Mouse (Mus musculus): ENCODE results near the gene Egfem1. TPM values are rescaled to one million over a fixed set of nuclear protein-coding genes. Genes with fewer than 3 reads are reported as not detected.

Gene Egfem1
- polyA plus RNA-seq, 1 experiment from 2014 or later = 0.45 TPM

DNA sequence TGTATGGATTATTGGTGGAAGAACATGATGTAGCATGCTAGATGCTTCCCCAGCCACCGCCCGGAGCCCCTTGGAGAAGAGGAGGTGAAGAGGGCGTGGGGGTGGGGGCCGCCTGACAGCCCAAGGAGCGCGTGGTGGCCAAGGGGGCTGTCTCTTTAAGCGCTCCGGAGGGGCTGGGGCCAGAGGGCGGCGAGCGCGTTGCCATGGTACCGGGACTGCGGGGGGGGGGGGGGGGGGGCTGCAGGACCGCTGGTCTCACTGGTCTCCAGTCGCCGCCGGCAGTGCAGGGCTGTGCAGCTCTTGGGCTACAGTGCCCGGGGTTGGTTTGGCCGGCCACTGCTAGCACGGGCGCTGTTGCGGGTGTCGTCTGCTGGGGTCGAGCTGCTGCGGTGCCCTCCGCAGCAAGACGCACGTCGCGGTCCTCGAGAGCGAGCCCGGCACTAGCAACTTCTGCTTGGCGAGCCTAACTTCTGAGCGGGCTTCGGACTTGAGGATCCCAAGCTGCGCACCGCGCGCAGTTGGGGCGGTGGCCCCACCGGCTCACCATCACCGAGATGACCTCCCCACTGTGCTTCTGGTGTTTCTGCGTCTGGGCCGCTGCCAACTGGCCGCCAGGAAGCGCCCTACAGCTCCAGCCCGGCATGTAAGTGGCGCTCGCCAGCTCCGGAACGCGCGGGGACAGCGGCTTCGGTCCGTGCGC lies 623 bp downstream of the Egfem1 start:
- peak; percentile 35; the same call in 1 of the 2 replicates for ATAC-seq (replicated peaks; ENCODE audit: insufficient number of reproducible peaks, insufficient read depth, low FRiP score, low read depth)
- Histone ChIP-seq H3K36me3 (no peaks in the 10 kb centered on the region), H3K27ac (no peak overlapping the region), H3K4me2 (peak overlapping the region; percentile 95), H3K9ac (no peak overlapping the region), H3K9me3 (replicated peaks) (no peaks in the 10 kb centered on the region), H3K4me1 (replicated peaks) (peaks cover 19% of the 10 kb centered on the region), H3K4me3 (peak overlapping the region; percentile 55), H3K27me3 (peaks cover 54% of the 10 kb centered on the region)
- WGBS = under 1% methylated on average over 48 of the region's 59 CpGs

DNA sequence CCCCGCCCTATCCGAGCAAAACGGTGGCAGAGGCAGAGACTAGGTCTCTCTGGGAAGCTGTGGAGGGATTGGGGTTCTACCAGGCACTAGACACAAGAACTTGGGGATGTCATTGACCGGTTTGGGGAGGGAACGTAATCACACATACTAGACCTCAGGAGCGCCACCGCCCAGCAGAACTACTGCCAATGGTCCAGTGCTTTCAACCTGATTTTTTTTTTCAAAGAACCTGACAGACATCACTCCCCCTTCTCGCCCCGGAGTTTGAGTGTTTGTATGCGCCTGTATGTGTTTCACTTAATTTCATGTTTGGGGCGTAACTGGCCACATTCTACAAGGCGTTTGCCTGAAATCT lies 1.1 kb downstream of the Egfem1 start:
- no peak overlapping the region for H3K27ac ChIP-seq
- ATAC-seq (replicated peaks; ENCODE audit: insufficient number of reproducible peaks, insufficient read depth, low FRiP score, low read depth) = no peak
- H3K4me3 ChIP-seq = peak overlapping the region; percentile 55
- H3K36me3 ChIP-seq = no peaks in the 10 kb centered on the region
- H3K9me3 ChIP-seq (replicated peaks) = no peaks in the 10 kb centered on the region
- H3K4me1 ChIP-seq (replicated peaks) = peaks cover 19% of the 10 kb centered on the region
- 6% methylated on average over 12 of the region's 12 CpGs for WGBS
- H3K4me2 ChIP-seq = peak overlapping the region; percentile 95
- peaks cover 54% of the 10 kb centered on the region for H3K27me3 ChIP-seq
- no peak overlapping the region for H3K9ac ChIP-seq

DNA sequence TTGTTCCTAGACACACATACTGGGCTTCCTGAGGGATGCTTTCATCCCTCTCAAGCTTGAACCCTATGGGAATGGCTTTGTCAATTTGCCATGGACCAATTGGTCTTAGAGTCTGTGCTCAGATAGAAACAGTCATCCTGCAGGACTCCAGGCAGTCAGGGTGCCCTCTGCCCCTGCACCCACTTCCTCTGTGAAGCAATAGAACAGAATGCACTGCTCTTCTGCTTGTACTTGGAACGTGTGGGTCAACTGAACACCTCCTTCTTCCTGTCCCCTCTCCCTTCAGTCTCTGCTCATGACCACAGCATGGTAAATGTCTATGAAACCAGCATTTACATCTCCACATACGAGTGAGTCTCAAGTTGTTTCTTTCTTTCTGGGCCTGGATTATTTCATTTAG lies 16.6 kb downstream of the Egfem1 start:
- Histone ChIP-seq H3K4me1 (replicated peaks) (no peaks in the 10 kb centered on the region), H3K9ac (no peak overlapping the region), H3K27ac (no peak overlapping the region), H3K9me3 (replicated peaks) (no peaks in the 10 kb centered on the region), H3K36me3 (no peaks in the 10 kb centered on the region), H3K4me2 (no peak overlapping the region), H3K27me3 (no peaks in the 10 kb centered on the region), H3K4me3 (no peak overlapping the region)
- WGBS = 48% methylated on average over 2 of the region's 2 CpGs
- ATAC-seq (replicated peaks; ENCODE audit: insufficient number of reproducible peaks, insufficient read depth, low FRiP score, low read depth) = no peak

- no peaks in the 10 kb centered on the region for H3K36me3 ChIP-seq
- no peak overlapping the region for H3K4me2 ChIP-seq
- 58% methylated on average over 3 of the region's 3 CpGs for WGBS
- no peaks in the 10 kb centered on the region for H3K4me1 ChIP-seq (replicated peaks)
- no peak overlapping the region for H3K27ac ChIP-seq
- H3K9ac ChIP-seq = no peak overlapping the region
- H3K9me3 ChIP-seq (replicated peaks) = no peaks in the 10 kb centered on the region
- H3K4me3 ChIP-seq = no peak overlapping the region
- ATAC-seq (replicated peaks; ENCODE audit: insufficient number of reproducible peaks, insufficient read depth, low FRiP score, low read depth) = no peak
- no peaks in the 10 kb centered on the region for H3K27me3 ChIP-seq
Measured at GRCm38 (mm10) chr3:29106016-29106723, 24.3 kb downstream of the Egfem1 start.

DNA sequence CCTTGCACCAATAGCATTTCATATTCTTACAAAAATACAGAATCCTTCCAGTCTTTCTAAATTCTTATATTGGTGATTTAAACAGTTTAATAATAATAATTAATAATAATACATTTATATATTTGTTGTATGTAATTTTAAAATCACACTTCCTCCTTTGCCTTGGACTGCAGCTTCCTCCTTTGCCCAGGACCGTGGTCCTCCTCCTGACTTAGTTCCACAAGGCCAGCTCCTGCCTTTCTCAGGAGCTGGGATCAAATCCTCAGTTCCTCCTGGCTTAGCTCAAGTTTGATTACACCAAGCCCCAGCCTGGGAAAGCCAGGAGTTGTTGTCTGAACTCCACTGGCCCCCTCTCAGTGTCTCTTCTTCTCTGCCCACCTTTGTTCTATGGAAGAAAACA lies 25.3 kb downstream of the Egfem1 start:
- 59% methylated on average over 1 of the region's 1 CpGs for WGBS
- Histone ChIP-seq H3K36me3 (no peaks in the 10 kb centered on the region), H3K4me2 (no peak overlapping the region), H3K4me3 (no peak overlapping the region), H3K27ac (no peak overlapping the region), H3K9me3 (replicated peaks) (no peaks in the 10 kb centered on the region), H3K27me3 (no peaks in the 10 kb centered on the region), H3K4me1 (replicated peaks) (no peaks in the 10 kb centered on the region), H3K9ac (no peak overlapping the region)
- no peak for ATAC-seq (replicated peaks; ENCODE audit: insufficient number of reproducible peaks, insufficient read depth, low FRiP score, low read depth)

DNA sequence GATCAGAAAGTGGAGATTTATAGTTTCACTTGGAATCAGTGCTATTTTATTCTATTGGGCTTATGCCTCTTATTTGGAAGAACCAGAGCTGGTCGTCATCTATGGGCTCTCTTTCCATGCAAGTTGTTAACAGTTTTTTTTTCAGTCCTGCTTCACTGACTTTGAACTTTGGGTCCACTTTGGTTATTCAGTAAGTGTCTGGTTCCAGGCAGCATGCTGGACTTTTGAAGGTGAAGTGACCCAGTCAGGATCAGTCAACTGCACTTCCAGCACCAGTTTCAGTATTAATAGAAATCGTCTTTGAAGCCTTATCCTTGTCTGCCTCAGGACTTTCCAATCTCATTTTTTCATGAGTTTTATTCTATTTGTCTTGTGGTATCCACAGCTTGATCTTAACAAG lies 28.5 kb downstream of the Egfem1 start:
- no peak for ATAC-seq (replicated peaks; ENCODE audit: insufficient number of reproducible peaks, insufficient read depth, low FRiP score, low read depth)
- Histone ChIP-seq H3K4me1 (replicated peaks) (no peaks in the 10 kb centered on the region), H3K9me3 (replicated peaks) (no peaks in the 10 kb centered on the region), H3K4me2 (no peak overlapping the region), H3K27ac (no peak overlapping the region), H3K9ac (no peak overlapping the region), H3K36me3 (no peaks in the 10 kb centered on the region), H3K4me3 (no peak overlapping the region), H3K27me3 (no peaks in the 10 kb centered on the region)
- WGBS = 70% methylated on average over 2 of the region's 2 CpGs

GRCm38 (mm10) chr3:29114517-29114916 lies 32.7 kb downstream of the Egfem1 start:
- Histone ChIP-seq H3K27me3 (no peaks in the 10 kb centered on the region), H3K9me3 (replicated peaks) (no peaks in the 10 kb centered on the region), H3K27ac (no peak overlapping the region), H3K4me1 (replicated peaks) (no peaks in the 10 kb centered on the region), H3K9ac (no peak overlapping the region), H3K36me3 (no peaks in the 10 kb centered on the region), H3K4me3 (no peak overlapping the region), H3K4me2 (no peak overlapping the region)
- 85% methylated on average over 3 of the region's 3 CpGs for WGBS
- ATAC-seq (replicated peaks; ENCODE audit: insufficient number of reproducible peaks, insufficient read depth, low FRiP score, low read depth) = no peak

DNA sequence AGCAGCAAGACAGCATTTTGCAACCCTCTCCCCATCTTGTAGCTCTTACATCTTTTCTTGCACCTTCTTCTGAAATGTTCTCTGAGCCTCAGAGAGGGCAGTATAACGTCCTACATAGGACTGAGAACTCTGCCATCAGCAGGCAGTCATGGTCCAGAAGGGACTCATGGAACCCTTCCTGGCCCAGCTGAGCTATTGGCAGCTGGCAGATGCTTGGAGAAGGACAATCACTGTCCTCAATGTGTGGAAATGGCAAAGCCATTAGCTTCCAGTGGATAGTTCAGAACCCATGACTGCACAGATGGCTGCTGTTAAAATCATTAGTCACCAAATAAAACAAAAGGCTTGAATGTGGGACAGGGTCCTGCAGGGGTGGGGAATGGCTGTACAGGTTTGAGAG lies 35.6 kb downstream of the Egfem1 start:
- Histone ChIP-seq H3K4me2 (no peak overlapping the region), H3K27me3 (no peaks in the 10 kb centered on the region), H3K9ac (no peak overlapping the region), H3K36me3 (no peaks in the 10 kb centered on the region), H3K4me1 (replicated peaks) (no peaks in the 10 kb centered on the region), H3K9me3 (replicated peaks) (no peaks in the 10 kb centered on the region), H3K4me3 (no peak overlapping the region), H3K27ac (no peak overlapping the region)
- ATAC-seq (replicated peaks; ENCODE audit: insufficient number of reproducible peaks, insufficient read depth, low FRiP score, low read depth) = no peak
- WGBS = 38% methylated on average over 1 of the region's 1 CpGs

- no peaks in the 10 kb centered on the region for H3K9me3 ChIP-seq (replicated peaks)
- no peak overlapping the region for H3K27ac ChIP-seq
- WGBS = 58% methylated on average over 1 of the region's 1 CpGs
- H3K36me3 ChIP-seq = no peaks in the 10 kb centered on the region
- H3K4me1 ChIP-seq (replicated peaks) = no peaks in the 10 kb centered on the region
- ATAC-seq (replicated peaks; ENCODE audit: insufficient number of reproducible peaks, insufficient read depth, low FRiP score, low read depth) = no peak
- no peak overlapping the region for H3K4me3 ChIP-seq
- no peak overlapping the region for H3K4me2 ChIP-seq
- H3K27me3 ChIP-seq = no peaks in the 10 kb centered on the region
- H3K9ac ChIP-seq = no peak overlapping the region
Measured at GRCm38 (mm10) chr3:29122556-29122955, 40.7 kb downstream of the Egfem1 start.

GRCm38 (mm10) chr3:29132054-29132931 lies 50.5 kb downstream of the Egfem1 start:
- ATAC-seq (replicated peaks; ENCODE audit: insufficient number of reproducible peaks, insufficient read depth, low FRiP score, low read depth) = no peak
- H3K36me3 ChIP-seq = no peaks in the 10 kb centered on the region
- no peaks in the 10 kb centered on the region for H3K4me1 ChIP-seq (replicated peaks)
- no peaks in the 10 kb centered on the region for H3K9me3 ChIP-seq (replicated peaks)
- no peak overlapping the region for H3K9ac ChIP-seq
- no peak overlapping the region for H3K27ac ChIP-seq
- WGBS = 70% methylated on average over 2 of the region's 2 CpGs
- H3K4me3 ChIP-seq = no peak overlapping the region
- H3K4me2 ChIP-seq = no peak overlapping the region
- H3K27me3 ChIP-seq = no peaks in the 10 kb centered on the region

DNA sequence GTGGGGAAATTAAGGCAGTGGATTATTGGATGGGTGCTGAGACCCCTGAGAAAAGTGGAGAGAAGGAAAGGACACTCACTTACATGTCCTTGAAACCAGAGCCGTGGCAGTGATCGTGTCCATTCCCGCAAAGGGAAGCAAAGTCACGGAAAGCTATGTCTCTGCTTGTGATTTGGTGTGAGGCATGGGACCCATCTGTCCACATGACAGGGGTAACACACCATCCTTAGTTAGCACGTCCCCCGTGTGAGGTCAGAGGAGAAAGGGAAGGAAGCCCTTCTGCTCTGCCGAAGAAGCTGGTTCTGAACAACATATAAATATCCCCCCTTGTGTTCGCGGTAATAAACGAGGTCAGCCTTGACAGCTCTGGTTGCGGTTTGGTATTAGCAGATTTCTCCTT lies 52.7 kb downstream of the Egfem1 start:
- no peaks in the 10 kb centered on the region for H3K27me3 ChIP-seq
- no peak for ATAC-seq (replicated peaks; ENCODE audit: insufficient number of reproducible peaks, insufficient read depth, low FRiP score, low read depth)
- no peak overlapping the region for H3K9ac ChIP-seq
- no peak overlapping the region for H3K4me3 ChIP-seq
- H3K9me3 ChIP-seq (replicated peaks) = no peaks in the 10 kb centered on the region
- WGBS = 48% methylated on average over 11 of the region's 11 CpGs
- no peaks in the 10 kb centered on the region for H3K4me1 ChIP-seq (replicated peaks)
- H3K27ac ChIP-seq = no peak overlapping the region
- H3K4me2 ChIP-seq = no peak overlapping the region
- H3K36me3 ChIP-seq = no peaks in the 10 kb centered on the region

Measured in heart, embryonic 15.5 days (tissue).